Mouse (Mus musculus) MEL (cell line): ENCODE results near the gene Gm10153. TPM values are rescaled to one million over a fixed set of nuclear protein-coding genes. Genes with fewer than 3 reads are reported as not detected.
"Not testable (repeated sequence)": the region's sequence is repeated elsewhere in the genome, so short reads cannot be mapped to it uniquely, and the experiment has no call there.

Experiments
- DNase-seq: peaks from one replicate; pipeline ENCODE4 v3.0.0; 2011; ENCODE audit warnings: low read depth, low spot score
- H3K27ac ChIP-seq: 2 replicates; pipeline ENCODE4 v1.5.1; 2012; ENCODE audit warnings: low read depth, mild to moderate bottlenecking, control low read depth, low read length, moderate library complexity; ENCODE audit not compliant: control insufficient read depth
- H3K27me3 ChIP-seq, 2 experiments: fragments of 150-350 bp in 1 of 2; sonication (generic) in 1 of 2; 2 replicates each; pipeline ENCODE4 v1.6.1; 2012; ENCODE audit warnings: low read length in 2 of 2, mild to moderate bottlenecking in 2 of 2, improper control_type of control experiment in 1 of 2, moderate library complexity in 1 of 2; ENCODE audit not compliant: insufficient read depth in 2 of 2, control insufficient read depth in 1 of 2
- H3K36me3 ChIP-seq, 2 experiments: 2 replicates each; pipeline ENCODE4 v1.6.1; 2012 to 2014; ENCODE audit warnings: low read length in 2 of 2, improper control_type of control experiment in 1 of 2, inconsistent platforms in 1 of 2, mild to moderate bottlenecking in 1 of 2; ENCODE audit not compliant: insufficient read depth in 2 of 2, control insufficient read depth in 1 of 2
- H3K4me1 ChIP-seq, 2 experiments: fragments of 150-350 bp in 1 of 2; sonication (generic) in 1 of 2; 2 replicates each; pipeline ENCODE4 v1.6.1; 2012; ENCODE audit warnings: low read length in 2 of 2, improper control_type of control experiment in 1 of 2, mild to moderate bottlenecking in 1 of 2; ENCODE audit not compliant: insufficient read depth in 2 of 2, control insufficient read depth in 1 of 2
- H3K4me3 ChIP-seq, 2 experiments: fragments of 150-350 bp in 1 of 2; sonication (generic) in 1 of 2; 2 replicates each; pipeline ENCODE4 v1.5.1; 2012; ENCODE audit warnings: low read depth in 2 of 2, low read length in 2 of 2, mild to moderate bottlenecking in 2 of 2, moderate library complexity in 2 of 2, control low read depth in 1 of 2, improper control_type of control experiment in 1 of 2; ENCODE audit not compliant: control insufficient read depth in 1 of 2, insufficient read depth in 1 of 2
- H3K79me2 ChIP-seq: 2 replicates; pipeline ENCODE4 v1.6.1; 2012; ENCODE audit warnings: mild to moderate bottlenecking, low read length, moderate library complexity; ENCODE audit not compliant: control insufficient read depth, poor library complexity, insufficient read depth
- H3K9ac ChIP-seq: 2 replicates; pipeline ENCODE4 v1.6.1; 2012; ENCODE audit warnings: low read depth, mild to moderate bottlenecking, control low read depth, low read length, moderate library complexity; ENCODE audit not compliant: control insufficient read depth, poor library complexity, severe bottlenecking
- H3K9me3 ChIP-seq: fragments of 150-350 bp; sonication (generic); replicated peaks from 2 replicates; pipeline ENCODE4 v1.6.1; 2012; ENCODE audit warnings: mild to moderate bottlenecking, low read length, improper control_type of control experiment, moderate library complexity; ENCODE audit not compliant: insufficient read depth
- CTCF ChIP-seq, 3 experiments: IDR thresholded peaks in 2 of 3; conservative IDR thresholded peaks in 1 of 3; 2 replicates each; pipeline ENCODE4 v1.5.1; 2011 to 2012; ENCODE audit warnings: low read length in 3 of 3, low read depth in 2 of 3, mild to moderate bottlenecking in 2 of 3, improper control_type of control experiment in 1 of 3, inconsistent platforms in 1 of 3, mixed read lengths in 1 of 3, moderate library complexity in 1 of 3; ENCODE audit not compliant: control insufficient read depth in 1 of 3, insufficient read depth in 1 of 3, poor library complexity in 1 of 3, severe bottlenecking in 1 of 3
- E2F4 ChIP-seq: IDR thresholded peaks from 2 replicates; pipeline ENCODE4 v1.6.1; 2011; ENCODE audit warnings: low read depth, low read length, improper control_type of control experiment, borderline replicate concordance
- ELF1 ChIP-seq: IDR thresholded peaks from 2 replicates; pipeline ENCODE4 v1.6.1; 2014; ENCODE audit warnings: low read depth, mild to moderate bottlenecking, inconsistent platforms, low read length, improper control_type of control experiment, moderate library complexity
- GABPA ChIP-seq: IDR thresholded peaks from 2 replicates; pipeline ENCODE4 v1.6.1; 2012; ENCODE audit warnings: low read depth, mild to moderate bottlenecking, inconsistent platforms, low read length, improper control_type of control experiment, moderate library complexity
- GATA1 ChIP-seq: IDR thresholded peaks from 2 replicates; pipeline ENCODE4 v1.6.1; 2011; ENCODE audit warnings: low read depth, low read length, improper control_type of control experiment
- HCFC1 ChIP-seq: IDR thresholded peaks from 2 replicates; pipeline ENCODE4 v1.6.1; 2012; ENCODE audit warnings: low read depth, mild to moderate bottlenecking, inconsistent platforms, low read length, improper control_type of control experiment, moderate library complexity
- JUND ChIP-seq: IDR thresholded peaks from 2 replicates; pipeline ENCODE4 v1.6.1; 2011; ENCODE audit warnings: low read depth, mild to moderate bottlenecking, improper control_type of control experiment, low read length
- KAT2A ChIP-seq: conservative IDR thresholded peaks from 2 replicates; pipeline ENCODE4 v1.6.1; 2012; ENCODE audit warnings: low read depth, low read length, improper control_type of control experiment, inconsistent platforms
- MEF2A ChIP-seq: IDR thresholded peaks from 2 replicates; pipeline ENCODE4 v1.6.1; 2014; ENCODE audit warnings: low read depth, mild to moderate bottlenecking, inconsistent platforms, low read length, improper control_type of control experiment; ENCODE audit not compliant: poor library complexity, insufficient replicate concordance, severe bottlenecking; ENCODE audit errors: extremely low read depth
- MYB ChIP-seq: IDR thresholded peaks from 2 replicates; pipeline ENCODE4 v1.6.1; 2011; ENCODE audit warnings: mild to moderate bottlenecking, low read depth, low read length, improper control_type of control experiment
- NELFE ChIP-seq: IDR thresholded peaks from 2 replicates; pipeline ENCODE4 v1.6.1; 2011; ENCODE audit warnings: low read depth, low read length, improper control_type of control experiment
- NRF1 ChIP-seq: IDR thresholded peaks from 2 replicates; pipeline ENCODE4 v1.6.1; 2014; ENCODE audit warnings: low read depth, mild to moderate bottlenecking, inconsistent platforms, low read length, improper control_type of control experiment, moderate library complexity; ENCODE audit not compliant: poor library complexity, insufficient read depth, severe bottlenecking
- POLR2AphosphoS5 ChIP-seq: IDR thresholded peaks from 2 replicates; pipeline ENCODE4 v1.6.1; 2012; ENCODE audit warnings: low read depth, borderline replicate concordance, mild to moderate bottlenecking, inconsistent platforms, low read length, moderate library complexity, mixed read lengths
- RAD21 ChIP-seq: IDR thresholded peaks from 2 replicates; pipeline ENCODE4 v1.6.1; 2011; ENCODE audit warnings: mild to moderate bottlenecking, low read depth, low read length, improper control_type of control experiment
- SIN3A ChIP-seq: IDR thresholded peaks from 2 replicates; pipeline ENCODE4 v1.6.1; 2012; ENCODE audit warnings: low read length, improper control_type of control experiment, inconsistent platforms
- SMC3 ChIP-seq: IDR thresholded peaks from 2 replicates; pipeline ENCODE4 v1.6.1; 2011; ENCODE audit warnings: low read depth, low read length, improper control_type of control experiment
- TAL1 ChIP-seq: IDR thresholded peaks from 2 replicates; pipeline ENCODE4 v1.6.1; 2012; ENCODE audit warnings: mild to moderate bottlenecking, inconsistent platforms, low read length, moderate library complexity, mixed read lengths
- TBP ChIP-seq: IDR thresholded peaks from 2 replicates; pipeline ENCODE4 v1.8.0; 2011; ENCODE audit warnings: low read depth, low read length, improper control_type of control experiment
- TCF12 ChIP-seq: IDR thresholded peaks from 2 replicates; pipeline ENCODE4 v1.6.1; 2014; ENCODE audit warnings: low read depth, mild to moderate bottlenecking, inconsistent platforms, low read length, improper control_type of control experiment, moderate library complexity
- USF1 ChIP-seq: IDR thresholded peaks from 2 replicates; pipeline ENCODE4 v1.6.1; 2014; ENCODE audit warnings: low read depth, mild to moderate bottlenecking, inconsistent platforms, low read length, improper control_type of control experiment, moderate library complexity
- ZC3H11A ChIP-seq: IDR thresholded peaks from 2 replicates; pipeline ENCODE4 v1.6.1; 2012; ENCODE audit warnings: low read depth, mild to moderate bottlenecking, inconsistent platforms, low read length, improper control_type of control experiment
- polyA plus RNA-seq, 2 experiments: library from polyadenylated mRNA; stranded (reverse) in 1 of 2; unstranded in 1 of 2; fragments of >175 nt in 1 of 2; fragments of >200 nt in 1 of 2; gene quantifications; 2 replicates each; pipeline versions ENCODE4 v1.2.1 to v1.2.4; 2012; ENCODE audit warnings: low replicate concordance in 2 of 2, low read depth in 1 of 2; ENCODE audit not compliant: insufficient read length in 2 of 2, insufficient read depth in 1 of 2, missing spikeins in 1 of 2
- total RNA-seq: library from RNA; depleted of rRNA; stranded (reverse); fragments of 300-350 nt; gene quantifications from 2 replicates; pipeline ENCODE4 v1.2.3, GENCODE M21; 2012

The Gm10153 gene
- total and polyA plus RNA-seq, 3 experiments, result not detected

DNA sequence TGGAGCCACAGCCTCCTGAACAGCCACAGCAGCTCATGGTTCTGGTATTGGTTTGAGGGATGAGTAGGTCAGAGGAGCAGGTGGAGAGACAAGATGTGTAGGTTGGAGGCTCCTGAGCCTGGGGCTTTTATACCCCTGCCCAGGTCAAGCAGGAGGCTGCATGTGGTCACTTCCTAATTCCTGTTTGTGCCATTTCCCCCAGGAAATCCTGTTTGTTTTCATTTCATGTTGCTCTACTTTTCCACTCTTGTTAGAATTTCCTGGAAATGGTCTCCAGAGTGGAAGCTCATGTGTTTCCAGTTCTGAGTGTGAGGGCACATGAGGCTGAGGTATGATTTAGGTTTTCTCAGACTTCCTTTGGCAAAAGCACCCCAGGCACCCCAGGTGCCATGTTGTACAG is 14.3 kb downstream of the Gm10153 start, which contains the start of gene Krtap5-2:
Gene Krtap5-2 (minus strand): TSS at position 101 of the 400 bp plus-strand sequence.
- H3K27me3 ChIP-seq, H3K36me3 ChIP-seq, H3K9me3 ChIP-seq, H3K79me2 ChIP-seq, H3K4me1 ChIP-seq, H3K27ac ChIP-seq, DNase-seq, H3K9ac ChIP-seq, H3K4me3 ChIP-seq: not testable (repeated sequence)

DNA sequence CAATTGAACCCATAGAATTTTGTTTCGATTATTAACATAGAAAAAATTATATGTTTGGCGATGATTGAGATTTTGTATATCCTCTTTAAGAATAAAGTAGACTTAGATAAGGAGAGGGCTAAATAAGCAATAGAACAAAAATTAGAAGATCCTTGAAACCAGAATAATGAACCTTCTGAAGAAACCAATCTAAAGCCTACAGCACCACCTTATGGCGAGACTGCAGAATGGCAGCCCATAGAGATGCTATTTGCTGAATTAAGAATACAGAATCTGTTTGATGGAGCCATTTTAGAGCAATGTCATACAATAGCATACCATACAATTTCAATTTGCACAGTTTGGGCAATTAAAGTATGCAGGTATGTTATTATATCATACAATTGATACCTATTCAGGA is 20.4 kb downstream of the Gm10153 start:
- no peak overlapping the region for H3K27ac ChIP-seq
- H3K4me1 ChIP-seq, result no peaks in the 10 kb centered on the region
- H3K9ac ChIP-seq, result no peak overlapping the region
- DNase-seq, result peak; percentile 55
- H3K9me3 ChIP-seq, result no peaks in the 10 kb centered on the region
- no peaks in the 10 kb centered on the region for H3K79me2 ChIP-seq
- TF ChIP-seq SMC3 (peak; percentile 64), ZC3H11A (peak; percentile 53; the same call in 1 of the 2 replicates), RAD21 (peak; percentile 87), POLR2AphosphoS5 (no peak), CTCF (IDR thresholded peaks at IDR 0.05 in 2 of 3, conservative IDR thresholded peaks at IDR 0.05 in 1 of 3; ENCODE audit: control insufficient read depth in 1 of 3, insufficient read depth in 1 of 3, low read depth in 2 of 3, low read length in 3 of 3, poor library complexity in 1 of 3, severe bottlenecking in 1 of 3) (peak; percentile 53 to 83 (median 78))
- peaks cover 2 to 5% of the 10 kb centered on the region in 2 experiments for H3K27me3 ChIP-seq
- H3K36me3 ChIP-seq, result no peaks in the 10 kb centered on the region
- no peak overlapping the region for H3K4me3 ChIP-seq

DNA sequence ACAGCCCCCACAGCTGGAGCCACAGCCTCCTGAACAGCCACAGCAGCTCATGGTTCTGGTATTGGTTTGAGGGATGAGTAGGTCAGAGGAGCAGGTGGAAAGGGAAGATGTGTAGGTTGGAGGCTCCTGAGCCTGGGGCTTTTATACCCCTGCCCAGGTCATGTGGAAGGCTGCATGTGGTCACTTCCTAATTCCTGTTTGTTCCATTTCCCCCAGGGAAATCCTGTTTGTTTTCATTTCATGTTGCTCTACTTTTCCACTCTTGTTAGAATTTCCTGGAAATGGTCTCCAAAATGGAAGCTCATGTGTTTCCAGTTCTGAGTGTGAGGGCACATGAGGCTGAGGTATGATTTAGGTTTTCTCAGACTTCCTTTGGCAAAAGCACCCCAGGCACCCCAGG is 24.6 kb downstream of the Gm10153 start, which contains the start of gene Gm4553:
Gene Gm4553 (minus strand): TSS at position 101 of the 400 bp plus-strand sequence.
- not testable (repeated sequence) for H3K4me1 ChIP-seq, H3K9me3 ChIP-seq, H3K79me2 ChIP-seq, DNase-seq, H3K4me3 ChIP-seq, H3K9ac ChIP-seq, H3K36me3 ChIP-seq, H3K27me3 ChIP-seq, H3K27ac ChIP-seq

DNA sequence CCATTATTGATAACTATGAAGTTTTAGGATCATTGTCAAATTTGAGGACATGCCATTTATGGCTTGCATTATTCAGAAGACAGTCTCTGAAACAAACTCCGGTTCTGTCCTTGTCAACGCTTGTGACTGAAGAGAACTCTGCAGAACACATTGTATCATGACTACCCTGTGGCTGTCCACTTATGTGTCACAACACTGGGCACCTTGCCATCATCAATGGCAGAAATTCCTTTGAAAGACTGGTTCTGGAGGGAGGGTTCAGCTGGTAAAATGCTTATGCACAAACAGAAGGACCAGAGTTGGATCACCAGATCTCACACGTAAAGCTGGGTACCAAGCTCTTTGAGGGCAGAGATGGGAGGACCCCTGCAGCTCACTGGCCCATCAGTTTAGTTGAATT is 30.8 kb downstream of the Gm10153 start:
- no peaks in the 10 kb centered on the region for H3K36me3 ChIP-seq
- no peak for TF ChIP-seq SIN3A
- no peak for TF ChIP-seq NELFE
- no peak for TF ChIP-seq E2F4
- no peak for TF ChIP-seq ELF1
- no peak for TF ChIP-seq USF1
- no peak for TF ChIP-seq GATA1
- TF ChIP-seq KAT2A, result no peak
- no peak for TF ChIP-seq MYB
- no peak for TF ChIP-seq NRF1
- no peak for TF ChIP-seq TAL1
- TF ChIP-seq JUND, result no peak
- TF ChIP-seq TBP, result no peak
- TF ChIP-seq HCFC1, result no peak
- TF ChIP-seq GABPA, result no peak
- TF ChIP-seq TCF12, result no peak
- TF ChIP-seq MEF2A, result no peak
- no peak for TF ChIP-seq CTCF (IDR thresholded peaks at IDR 0.05 in 2 of 3, conservative IDR thresholded peaks at IDR 0.05 in 1 of 3; ENCODE audit: control insufficient read depth in 1 of 3, insufficient read depth in 1 of 3, low read depth in 2 of 3, low read length in 3 of 3, poor library complexity in 1 of 3, severe bottlenecking in 1 of 3)

More for the DNA sequence above, 30.8 kb downstream of the Gm10153 start:
- H3K27ac ChIP-seq, result no peak overlapping the region
- H3K27me3 ChIP-seq, result peaks cover 0 to 4% of the 10 kb centered on the region in 2 experiments
- no peak for DNase-seq
- H3K9ac ChIP-seq, result no peak overlapping the region
- H3K4me1 ChIP-seq, result no peaks in the 10 kb centered on the region
- no peaks in the 10 kb centered on the region for H3K9me3 ChIP-seq
- no peak overlapping the region for H3K4me3 ChIP-seq
- no peaks in the 10 kb centered on the region for H3K79me2 ChIP-seq
